Mouse (Mus musculus): ENCODE results near the gene Bnip3. TPM values are rescaled to one million over a fixed set of nuclear protein-coding genes. Genes with fewer than 3 reads are reported as not detected.

Bnip3 gene
- total RNA-seq, 2 experiments from 2014 or later, result 152 to 182 TPM

- no peak for DNase-seq
Measured at GRCm38 (mm10) chr7:138845111-138845510, 64.2 kb downstream of the Bnip3 start.

- DNase-seq, result no peak
Measured at GRCm38 (mm10) chr7:138843421-138843820, 65.9 kb downstream of the Bnip3 start.

GRCm38 (mm10) chr7:138841436-138842151 is 67.7 kb downstream of the Bnip3 start:
- DNase-seq, result no peak

Other genes starting within 250 kb of the Bnip3 start
- 10 to 100 TPM; 31.1 to 32.6 TPM for gene Ppp2r2d, start 63.4 kb downstream of the Bnip3 start, total RNA-seq (2021)
- 10 to 100 TPM; 17.4 TPM for gene Mapk1ip1, start 63.2 kb downstream of the Bnip3 start, total RNA-seq (2021)
- gene Jakmip3, start 31.2 kb upstream of the Bnip3 start, total RNA-seq (2021), result under 1 TPM in 1 of 2 experiments, not detected in 1; 0.15 TPM
- gene Dpysl4, start 176.5 kb upstream of the Bnip3 start, total RNA-seq (2021), result under 1 TPM; 0.28 to 0.35 TPM